In genomic region chr11:11831940-11832754, GRCm38 (mm10) we compare ENCODE assay signal across 9 mouse cellular contexts. TPM values are rescaled to one million over a fixed set of nuclear protein-coding genes. Genes with fewer than 3 reads are reported as not detected.
A peak's percentile ranks its signal among the peaks of the same experiment; 100 is the strongest.
DNase-seq lines count a peak whose midpoint lies in the region; ATAC-seq and TF ChIP-seq lines count a peak whose summit lies in the region.
"Had no signal": no experiment of that assay in that cellular context is flagged by ENCODE, and none has a peak within 500 bp of the region (broad histone marks: within the 10 kb centered on the region; RNA-seq: fewer than 3 reads in every experiment).

No protein-coding gene starts in this region.

- H3K4me2 ChIP-seq in midbrain, embryonic 12.5 days (replicated peaks): no peak overlapping the region
- no peak overlapping the region for H3K4me2 ChIP-seq in midbrain, embryonic 15.5 days
- no peak overlapping the region for H3K4me2 ChIP-seq in limb, embryonic 15.5 days
- H3K4me2 ChIP-seq in stomach, postnatal 0 days (replicated peaks; ENCODE audit: low read depth): no peak overlapping the region

- H3K36me3 ChIP-seq in midbrain, embryonic 12.5 days: no peaks in the 10 kb centered on the region
- no peaks in the 10 kb centered on the region for H3K36me3 ChIP-seq in midbrain, embryonic 15.5 days (replicated peaks)
- no peaks in the 10 kb centered on the region for H3K36me3 ChIP-seq in limb, embryonic 15.5 days
- H3K36me3 ChIP-seq in stomach, postnatal 0 days (ENCODE audit: control insufficient read depth, insufficient read depth, low read length): no peaks in the 10 kb centered on the region

- 3% methylated on average over 6 of the region's 6 CpGs for WGBS in midbrain, embryonic 12.5 days
- 18% methylated on average over 6 of the region's 6 CpGs for WGBS in midbrain, embryonic 15.5 days
- 15% methylated on average over 6 of the region's 6 CpGs for WGBS in limb, embryonic 15.5 days
- 12% methylated on average over 6 of the region's 6 CpGs for WGBS in stomach, postnatal 0 days

- H3K9ac ChIP-seq in midbrain, embryonic 12.5 days (replicated peaks): no peak overlapping the region
- no peak overlapping the region for H3K9ac ChIP-seq in midbrain, embryonic 15.5 days
- H3K9ac ChIP-seq in limb, embryonic 15.5 days: no peak overlapping the region
- no peak overlapping the region for H3K9ac ChIP-seq in stomach, postnatal 0 days (ENCODE audit: low read length)

- no peak for DNase-seq in gastrocnemius, adult 2 months
- no peak for DNase-seq in gastrocnemius, postnatal 36 days
- no peak for DNase-seq in stomach, postnatal 0 days (ENCODE audit: low spot score)
- no peak for DNase-seq in layer of hippocampus, adult 2 months (ENCODE audit: low spot score in 2 of 2)
- DNase-seq in right cerebral cortex, postnatal 14 days: no peak

- TF ChIP-seq CTCF in gastrocnemius, adult 2 months (IDR thresholded peaks at IDR 0.05): no peak
- TF ChIP-seq CTCF in stomach, postnatal 0 days (IDR thresholded peaks at IDR 0.05; ENCODE audit: low read depth): no peak
- no peak for TF ChIP-seq CTCF in layer of hippocampus, adult 2 months (conservative IDR thresholded peaks at IDR 0.05)

- intact Hi-C loops in gastrocnemius, adult 2 months (cut with DNase I): no loop called here
- intact Hi-C loops in gastrocnemius, postnatal 36 days (cut with DNase I): no loop called here

- H3K4me1 ChIP-seq in midbrain, embryonic 12.5 days: peaks cover 53% of the 10 kb centered on the region
- H3K4me1 ChIP-seq in midbrain, embryonic 15.5 days: peaks cover 22% of the 10 kb centered on the region; the same call in 1 of the 2 replicates
- H3K4me1 ChIP-seq in limb, embryonic 15.5 days: peaks cover 58% of the 10 kb centered on the region
- H3K4me1 ChIP-seq in stomach, postnatal 0 days (replicated peaks; ENCODE audit: control insufficient read depth, insufficient read depth): peaks cover 14% of the 10 kb centered on the region

- no peaks in the 10 kb centered on the region for H3K9me3 ChIP-seq in midbrain, embryonic 12.5 days
- no peaks in the 10 kb centered on the region for H3K9me3 ChIP-seq in midbrain, embryonic 15.5 days
- no peaks in the 10 kb centered on the region for H3K9me3 ChIP-seq in limb, embryonic 15.5 days
- H3K9me3 ChIP-seq in stomach, postnatal 0 days (ENCODE audit: control insufficient read depth, low read length): no peaks in the 10 kb centered on the region

- no peak overlapping the region for H3K4me3 ChIP-seq in gastrocnemius, adult 2 months
- no peak overlapping the region for H3K4me3 ChIP-seq in midbrain, embryonic 12.5 days
- no peak overlapping the region for H3K4me3 ChIP-seq in midbrain, embryonic 15.5 days
- H3K4me3 ChIP-seq in limb, embryonic 15.5 days: no peak overlapping the region
- no peak overlapping the region for H3K4me3 ChIP-seq in stomach, postnatal 0 days (ENCODE audit: low read depth, low read length)
- H3K4me3 ChIP-seq in layer of hippocampus, adult 2 months: no peak overlapping the region

- H3K27ac ChIP-seq in gastrocnemius, adult 2 months: peak overlapping the region; percentile 61
- peak overlapping the region; percentile 22 for H3K27ac ChIP-seq in midbrain, embryonic 12.5 days (replicated peaks)
- no peak overlapping the region for H3K27ac ChIP-seq in midbrain, embryonic 15.5 days
- peak overlapping the region; percentile 80 for H3K27ac ChIP-seq in limb, embryonic 15.5 days
- H3K27ac ChIP-seq in stomach, postnatal 0 days (replicated peaks): peak overlapping the region; percentile 70
- no peak overlapping the region for H3K27ac ChIP-seq in layer of hippocampus, adult 2 months
- H3K27ac ChIP-seq: macrophage had no signal

- no peak for ATAC-seq in midbrain, embryonic 12.5 days (ENCODE audit: low FRiP score, low read depth)
- ATAC-seq in midbrain, embryonic 15.5 days (replicated peaks): no peak
- no peak for ATAC-seq in limb, embryonic 15.5 days (ENCODE audit: insufficient number of reproducible peaks, low FRiP score, low TSS enrichment, low read depth)
- no peak; the same call in 1 of the 2 replicates for ATAC-seq in stomach, postnatal 0 days (ENCODE audit: low FRiP score, low TSS enrichment)

- H3K27me3 ChIP-seq in midbrain, embryonic 12.5 days: 0 out of 2 replicates have a peak, but pooled peaks cover 4% of the 10 kb centered on the region
- no peaks in the 10 kb centered on the region for H3K27me3 ChIP-seq in midbrain, embryonic 15.5 days (replicated peaks)
- no peaks in the 10 kb centered on the region for H3K27me3 ChIP-seq in limb, embryonic 15.5 days
- H3K27me3 ChIP-seq in stomach, postnatal 0 days (ENCODE audit: control insufficient read depth, insufficient read depth, low read length): no peaks in the 10 kb centered on the region

- no peak for TF ChIP-seq EP300 in stomach, postnatal 0 days (optimal IDR thresholded peaks at IDR 0.05)

RNA-seq across cellular contexts. Expression of gene Fignl1, which starts 23.4 kb away (rescaled TPM):
- total RNA-seq in gastrocnemius, adult 2 months (2021): under 1 TPM in 1 of 2 experiments, not detected in 1; 0.22 TPM
- under 1 TPM; 0.30 to 0.36 TPM for total RNA-seq in gastrocnemius, postnatal 36 days (2021)
- polyA plus RNA-seq in midbrain, embryonic 12.5 days (2016; fragmentation: Nextera tagmentation; extraction: Ambion mirVana): 58.1 and 58.5 TPM in 2 replicates
- polyA plus RNA-seq in midbrain, embryonic 15.5 days (2015; fragmentation: Nextera tagmentation; extraction: Ambion mirVana): 9.8 and 12.5 TPM in 2 replicates
- 41.8 and 43.2 TPM in 2 replicates for polyA plus RNA-seq in limb, embryonic 15.5 days (2015; fragmentation: Nextera tagmentation; extraction: Ambion mirVana)
- polyA plus RNA-seq in stomach, postnatal 0 days (2015; fragmentation: Nextera tagmentation; extraction: Ambion mirVana): 9.5 and 10.5 TPM in 2 replicates
- total RNA-seq in layer of hippocampus, adult 2 months (2021): under 1 TPM; 0.61 to 0.67 TPM

Comparison
In these comparisons a context has a peak if more than half of its experiments do, and no peak if none do; other contexts are left out.
1. H3K27ac ChIP-seq: peak in gastrocnemius, adult 2 months (single experiment), midbrain, embryonic 12.5 days (single experiment), limb, embryonic 15.5 days (single experiment) and stomach, postnatal 0 days (single experiment); none in midbrain, embryonic 15.5 days (single experiment) and layer of hippocampus, adult 2 months (single experiment).